Mouse (Mus musculus): ENCODE measurements around the gene Gm12258. TPM values are rescaled to one million over a fixed set of nuclear protein-coding genes. Genes with fewer than 3 reads are reported as not detected.

The Gm12258 gene
- total and polyA plus RNA-seq, 3 experiments: 1.4 to 3.1 (median 1.6) TPM

GRCm38 (mm10) chr11:58890511-58890910 is 43.6 kb downstream of the Gm12258 start:
- in situ Hi-C loops (cut with MboI; ENCODE audit: low pct_ligation_motif_present, low pct_unique_long_range_greater_than_20kb, low sequenced_read_pairs) (no loop called here), dilution Hi-C loops (cut with MboI; ENCODE audit: extremely low pct_ligation_motif_present, extremely low pct_unique_long_range_greater_than_20kb, low sequenced_read_pairs) (no loop called here)
- no peak overlapping the region for H3K9ac ChIP-seq (ENCODE audit: insufficient read depth, low read depth)
- no peak overlapping the region for H3K4me2 ChIP-seq (ENCODE audit: insufficient read depth, low read depth, poor library complexity, severe bottlenecking)
- no peak overlapping the region for H3K4me3 ChIP-seq (replicated peaks in 1 of 3; ENCODE audit: low read depth in 2 of 3, low read length in 2 of 3, poor library complexity in 1 of 3)
- H3K27ac ChIP-seq (ENCODE audit: insufficient read depth, low read depth): no peak overlapping the region
- H3K79me2 ChIP-seq (replicated peaks; ENCODE audit: control insufficient read depth, extremely low read depth, insufficient read depth, poor library complexity, severe bottlenecking): no peaks in the 10 kb centered on the region
- H3K9me3 ChIP-seq (replicated peaks; ENCODE audit: low read length): no peaks in the 10 kb centered on the region
- DNase-seq (ENCODE audit: extremely low read depth): no peak
- no peaks in the 10 kb centered on the region for H3K27me3 ChIP-seq (replicated peaks)
- peaks cover 51 to 68% of the 10 kb centered on the region in 2 experiments for H3K36me3 ChIP-seq (replicated peaks in 1 of 2; ENCODE audit: control insufficient read depth in 1 of 2, insufficient read depth in 1 of 2, low read length in 1 of 2)
- no peaks in the 10 kb centered on the region for H3K4me1 ChIP-seq (ENCODE audit: control insufficient read depth in 1 of 2, insufficient read depth in 2 of 2)
- TF ChIP-seq EP300 (IDR thresholded peaks at IDR 0.05; ENCODE audit: low read length): no peak
- TF ChIP-seq ZNF384 (IDR thresholded peaks at IDR 0.05; ENCODE audit: low read depth, low read length): no peak
- no peak for TF ChIP-seq NELFE (IDR thresholded peaks at IDR 0.05; ENCODE audit: low read depth, low read length)
- TF ChIP-seq IRF4 (IDR thresholded peaks at IDR 0.05; ENCODE audit: low read depth, low read length): no peak
- no peak for TF ChIP-seq HCFC1 (IDR thresholded peaks at IDR 0.05; ENCODE audit: low read depth, low read length)
- no peak for TF ChIP-seq E2F4 (IDR thresholded peaks at IDR 0.05; ENCODE audit: insufficient replicate concordance, low read depth, low read length)
- TF ChIP-seq CHD2 (IDR thresholded peaks at IDR 0.05; ENCODE audit: low read length): no peak
- no peak for TF ChIP-seq JUND (conservative IDR thresholded peaks at IDR 0.05; ENCODE audit: low read depth, low read length)
- TF ChIP-seq ELF1 (IDR thresholded peaks at IDR 0.05; ENCODE audit: low read depth, low read length): no peak
- TF ChIP-seq MAZ (IDR thresholded peaks at IDR 0.05; ENCODE audit: low read depth, low read length): no peak
- no peak for TF ChIP-seq MAFK (IDR thresholded peaks at IDR 0.05; ENCODE audit: insufficient replicate concordance, low read length)
- TF ChIP-seq USF1 (IDR thresholded peaks at IDR 0.05; ENCODE audit: low read depth, low read length): no peak
- no peak for TF ChIP-seq MAX (IDR thresholded peaks at IDR 0.05; ENCODE audit: low read length)
- TF ChIP-seq ZKSCAN1 (IDR thresholded peaks at IDR 0.05; ENCODE audit: borderline replicate concordance, low read depth, low read length): no peak
- TF ChIP-seq RCOR1 (conservative IDR thresholded peaks at IDR 0.05; ENCODE audit: low read depth, low read length): no peak

GRCm38 (mm10) chr11:58894456-58894855 is 47.5 kb downstream of the Gm12258 start:
- peaks cover 71 to 88% of the 10 kb centered on the region in 2 experiments for H3K36me3 ChIP-seq (replicated peaks in 1 of 2; ENCODE audit: control insufficient read depth in 1 of 2, insufficient read depth in 1 of 2, low read length in 1 of 2)
- no peak overlapping the region for H3K4me3 ChIP-seq (replicated peaks in 1 of 3; ENCODE audit: low read depth in 2 of 3, low read length in 2 of 3, poor library complexity in 1 of 3)
- in situ Hi-C loops (cut with MboI; ENCODE audit: low pct_ligation_motif_present, low pct_unique_long_range_greater_than_20kb, low sequenced_read_pairs) (no loop called here), dilution Hi-C loops (cut with MboI; ENCODE audit: extremely low pct_ligation_motif_present, extremely low pct_unique_long_range_greater_than_20kb, low sequenced_read_pairs) (no loop called here)
- no peaks in the 10 kb centered on the region for H3K4me1 ChIP-seq (ENCODE audit: control insufficient read depth in 1 of 2, insufficient read depth in 2 of 2)
- H3K9ac ChIP-seq (ENCODE audit: insufficient read depth, low read depth): no peak overlapping the region
- H3K9me3 ChIP-seq (replicated peaks; ENCODE audit: low read length): no peaks in the 10 kb centered on the region
- DNase-seq (ENCODE audit: extremely low read depth): no peak
- no peaks in the 10 kb centered on the region for H3K79me2 ChIP-seq (replicated peaks; ENCODE audit: control insufficient read depth, extremely low read depth, insufficient read depth, poor library complexity, severe bottlenecking)
- no peaks in the 10 kb centered on the region for H3K27me3 ChIP-seq (replicated peaks)
- H3K4me2 ChIP-seq (ENCODE audit: insufficient read depth, low read depth, poor library complexity, severe bottlenecking): no peak overlapping the region
- TF ChIP-seq CHD1 (IDR thresholded peaks at IDR 0.05; ENCODE audit: low read depth, low read length): no peak
- TF ChIP-seq ELF1 (IDR thresholded peaks at IDR 0.05; ENCODE audit: low read depth, low read length): no peak
- TF ChIP-seq EP300 (IDR thresholded peaks at IDR 0.05; ENCODE audit: low read length): no peak
- TF ChIP-seq JUND (conservative IDR thresholded peaks at IDR 0.05; ENCODE audit: low read depth, low read length): no peak
- no peak for TF ChIP-seq ZNF384 (IDR thresholded peaks at IDR 0.05; ENCODE audit: low read depth, low read length)
- TF ChIP-seq MYC (IDR thresholded peaks at IDR 0.05; ENCODE audit: low read depth, low read length): no peak
- TF ChIP-seq POLR2A (IDR thresholded peaks at IDR 0.05; ENCODE audit: low read depth, low read length): no peak
- no peak for TF ChIP-seq MAZ (IDR thresholded peaks at IDR 0.05; ENCODE audit: low read depth, low read length)
- TF ChIP-seq KAT2A (IDR thresholded peaks at IDR 0.05; ENCODE audit: insufficient replicate concordance, low read length): no peak
- TF ChIP-seq SIN3A (IDR thresholded peaks at IDR 0.05; ENCODE audit: low read length): no peak
- no peak for TF ChIP-seq E2F4 (IDR thresholded peaks at IDR 0.05; ENCODE audit: insufficient replicate concordance, low read depth, low read length)
- TF ChIP-seq ZMIZ1 (IDR thresholded peaks at IDR 0.05; ENCODE audit: low read depth, low read length): no peak
- no peak for TF ChIP-seq USF2 (conservative IDR thresholded peaks at IDR 0.05; ENCODE audit: low read depth, low read length)
- TF ChIP-seq ZC3H11A (IDR thresholded peaks at IDR 0.05; ENCODE audit: low read depth, low read length): no peak
- TF ChIP-seq UBTF (IDR thresholded peaks at IDR 0.05; ENCODE audit: low read depth, low read length): no peak
- no peak for TF ChIP-seq RCOR1 (conservative IDR thresholded peaks at IDR 0.05; ENCODE audit: low read depth, low read length)
- TF ChIP-seq CTCF (conservative IDR thresholded peaks at IDR 0.05 in 1 of 2, IDR thresholded peaks at IDR 0.05 in 1 of 2; ENCODE audit: low read depth in 2 of 2, low read length in 2 of 2): no peak
- no peak for TF ChIP-seq ETS1 (conservative IDR thresholded peaks at IDR 0.05; ENCODE audit: low read depth, low read length)
- TF ChIP-seq MEF2A (IDR thresholded peaks at IDR 0.05; ENCODE audit: borderline replicate concordance, low read depth, low read length): no peak
- no peak for TF ChIP-seq MAX (IDR thresholded peaks at IDR 0.05; ENCODE audit: low read length)
- H3K27ac ChIP-seq (ENCODE audit: insufficient read depth, low read depth): no peak overlapping the region

Measured in CH12.LX (cell line).